Mouse (Mus musculus) embryo, embryonic 10.5 days (tissue): ENCODE measurements around the gene Hnrnpa0.
A peak's percentile ranks its signal among the peaks of the same experiment; 100 is the strongest.
"Not testable (repeated sequence)": the region's sequence is repeated elsewhere in the genome, so short reads cannot be mapped to it uniquely, and the experiment has no call there.

Source experiments
- DNase-seq: peaks from one replicate; pipeline ENCODE4 v3.0.0-alpha.2; 2015; ENCODE audit warnings: low spot score

Hnrnpa0 gene

GRCm38 (mm10) chr13:58128396-58128767 is at the start of gene Hnrnpa0:
TSS of gene Hnrnpa0 (minus strand) at chr13:58128556.
- DNase-seq, result peak; percentile 95

- DNase-seq, result no peak
Observed at GRCm38 (mm10) chr13:58177511-58178208, 49.3 kb upstream of the Hnrnpa0 start.

- DNase-seq, result no peak
Observed at GRCm38 (mm10) chr13:58176105-58176504, 47.7 kb upstream of the Hnrnpa0 start.

GRCm38 (mm10) chr13:58168119-58168518 is 39.8 kb upstream of the Hnrnpa0 start:
- DNase-seq, result no peak

GRCm38 (mm10) chr13:58163343-58163742 is 35.0 kb upstream of the Hnrnpa0 start:
- DNase-seq, result no peak

- no peak for DNase-seq
Observed at GRCm38 (mm10) chr13:58160761-58161160, 32.4 kb upstream of the Hnrnpa0 start.

DNA sequence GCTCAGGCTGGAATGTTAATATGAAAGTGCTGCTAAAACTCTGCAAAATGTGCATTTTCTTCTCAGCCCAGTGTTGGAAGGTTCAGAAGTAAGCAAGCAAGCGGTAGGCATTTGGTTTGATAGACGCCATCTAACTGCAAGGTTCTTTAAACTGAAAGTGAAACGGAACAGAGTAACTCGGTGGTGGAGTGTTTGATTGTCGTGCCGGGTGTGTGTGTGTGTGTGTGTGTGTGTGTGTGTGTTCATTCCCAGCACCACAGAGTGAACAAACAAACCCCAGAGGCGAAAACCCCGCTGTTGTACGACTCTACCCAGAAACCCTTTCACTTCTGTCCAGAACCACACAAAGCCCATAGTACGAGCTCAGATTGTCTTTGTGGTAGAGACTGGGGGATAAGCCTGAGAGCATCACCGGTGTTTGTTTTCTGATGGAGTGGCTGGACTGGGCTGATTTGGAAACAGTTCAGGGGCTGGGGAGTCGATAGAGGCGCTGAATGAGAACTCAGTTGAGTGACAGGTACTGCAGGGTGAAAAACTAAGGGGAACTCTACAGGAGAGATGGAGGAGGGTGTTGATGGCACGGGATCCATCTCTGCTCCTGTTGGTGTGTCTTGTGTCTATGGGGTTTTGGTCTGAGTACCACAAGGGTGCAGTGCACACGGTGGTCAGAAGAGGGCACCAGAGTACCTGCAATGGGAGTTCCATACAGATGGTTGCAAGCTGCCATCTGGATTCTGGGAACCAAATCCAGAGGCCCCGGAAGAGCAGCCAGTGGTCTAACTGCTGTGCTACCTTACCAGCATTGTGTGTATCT is 29.9 kb upstream of the Hnrnpa0 start:
- peak; percentile 96 for DNase-seq

- DNase-seq, result peak; percentile 91
Observed at GRCm38 (mm10) chr13:58157447-58158098, 29.2 kb upstream of the Hnrnpa0 start, which contains the start of gene Idnk. TSS of gene Idnk (plus strand) at chr13:58157649.

GRCm38 (mm10) chr13:58157036-58157435 is 28.7 kb upstream of the Hnrnpa0 start:
- DNase-seq, result no peak

DNA sequence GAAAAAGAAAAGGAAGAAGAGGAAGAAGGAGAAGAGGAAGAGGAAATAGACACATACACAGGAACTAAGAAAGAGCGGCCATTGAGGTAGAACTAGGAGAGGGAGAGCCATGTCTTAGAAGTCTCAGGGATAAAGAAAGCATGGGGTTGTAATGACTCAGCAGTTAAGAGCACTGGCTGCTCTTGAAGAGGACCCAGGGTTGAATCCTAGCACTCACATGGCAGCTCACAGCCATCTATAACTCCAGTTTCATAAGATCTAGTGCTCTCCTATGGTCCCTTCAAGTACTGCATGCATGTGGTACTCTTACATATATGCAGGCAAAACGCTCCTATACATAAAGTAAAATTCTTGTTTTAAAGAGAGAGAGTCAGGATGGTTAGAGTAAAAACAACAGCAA is 27.7 kb upstream of the Hnrnpa0 start:
- no peak for DNase-seq

- no peak for DNase-seq
Observed at GRCm38 (mm10) chr13:58150442-58150841, 22.1 kb upstream of the Hnrnpa0 start.

DNA sequence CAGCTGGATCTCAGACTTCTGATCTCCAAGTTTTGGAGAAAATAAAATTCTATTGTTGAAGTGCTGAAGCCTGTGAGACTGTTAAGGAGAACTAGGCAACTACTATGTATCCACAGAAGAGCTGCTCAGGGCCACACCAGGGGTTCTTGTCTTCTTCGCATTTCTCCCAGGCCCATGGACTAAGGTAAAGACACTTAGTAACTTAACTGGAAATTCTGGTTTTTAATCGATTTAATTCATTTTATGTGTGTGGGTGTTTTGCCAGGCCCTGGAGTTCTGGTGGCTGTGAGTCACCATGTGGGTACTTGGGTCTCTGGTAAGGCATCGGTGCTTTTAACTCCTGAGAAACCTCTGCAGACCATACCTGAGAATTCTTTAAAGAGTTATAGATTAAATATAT is 21.3 kb upstream of the Hnrnpa0 start:
- no peak for DNase-seq

DNA sequence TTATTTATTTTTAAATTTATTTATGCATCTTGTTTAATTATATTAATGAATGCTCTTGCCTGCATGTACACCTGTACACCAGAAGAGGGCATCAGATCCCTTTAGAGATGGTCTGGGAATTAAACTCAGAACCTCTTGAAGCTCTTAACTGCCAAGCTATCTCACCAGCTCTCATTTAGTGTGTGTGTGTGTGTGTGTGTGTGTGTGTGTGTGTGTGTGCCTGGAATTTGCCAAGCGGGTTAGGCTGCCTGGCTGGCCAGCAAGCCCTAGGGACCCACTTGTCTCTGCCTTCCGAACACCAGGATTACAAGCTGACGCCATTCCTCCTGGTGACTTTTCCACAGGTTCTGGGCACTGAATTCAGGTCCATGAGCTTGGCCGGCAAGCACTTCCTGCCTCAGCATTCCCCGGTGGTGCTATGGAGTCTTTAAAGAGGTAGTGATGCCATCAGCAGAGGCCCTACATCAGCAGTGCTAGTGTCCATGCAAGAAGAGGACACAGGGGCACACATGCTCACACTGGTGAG is 20.7 kb upstream of the Hnrnpa0 start:
- peak; percentile 63 for DNase-seq

GRCm38 (mm10) chr13:58148256-58148831 is 20.0 kb upstream of the Hnrnpa0 start:
- peak; percentile 91 for DNase-seq

GRCm38 (mm10) chr13:58147760-58148159 is 19.4 kb upstream of the Hnrnpa0 start:
- no peak for DNase-seq

GRCm38 (mm10) chr13:58146603-58147002 is 18.2 kb upstream of the Hnrnpa0 start:
- DNase-seq, result not testable (repeated sequence)

DNA sequence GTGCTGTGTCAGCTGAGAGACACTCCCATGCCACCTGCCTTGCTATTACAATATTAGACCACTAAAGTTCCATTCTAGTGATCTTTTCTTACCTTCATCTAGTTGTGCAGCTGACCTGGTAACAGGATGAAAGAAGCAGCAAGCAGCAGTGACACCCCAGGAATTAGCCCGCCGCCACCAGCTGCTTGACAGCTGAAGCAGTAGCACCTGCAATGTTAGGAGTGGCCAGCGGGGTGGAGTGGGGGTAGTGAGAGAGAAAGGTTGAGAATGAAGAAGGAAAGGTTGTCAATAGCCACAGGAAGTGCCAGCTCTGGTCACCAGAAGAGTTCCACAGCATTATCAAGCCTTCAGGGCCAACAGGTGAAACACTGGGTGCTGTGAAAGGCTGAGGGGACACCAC is 3.3 kb upstream of the Hnrnpa0 start:
- DNase-seq, result no peak

- DNase-seq, result peak; percentile 34
Observed at GRCm38 (mm10) chr13:58129687-58130246, 1.4 kb upstream of the Hnrnpa0 start.

DNA sequence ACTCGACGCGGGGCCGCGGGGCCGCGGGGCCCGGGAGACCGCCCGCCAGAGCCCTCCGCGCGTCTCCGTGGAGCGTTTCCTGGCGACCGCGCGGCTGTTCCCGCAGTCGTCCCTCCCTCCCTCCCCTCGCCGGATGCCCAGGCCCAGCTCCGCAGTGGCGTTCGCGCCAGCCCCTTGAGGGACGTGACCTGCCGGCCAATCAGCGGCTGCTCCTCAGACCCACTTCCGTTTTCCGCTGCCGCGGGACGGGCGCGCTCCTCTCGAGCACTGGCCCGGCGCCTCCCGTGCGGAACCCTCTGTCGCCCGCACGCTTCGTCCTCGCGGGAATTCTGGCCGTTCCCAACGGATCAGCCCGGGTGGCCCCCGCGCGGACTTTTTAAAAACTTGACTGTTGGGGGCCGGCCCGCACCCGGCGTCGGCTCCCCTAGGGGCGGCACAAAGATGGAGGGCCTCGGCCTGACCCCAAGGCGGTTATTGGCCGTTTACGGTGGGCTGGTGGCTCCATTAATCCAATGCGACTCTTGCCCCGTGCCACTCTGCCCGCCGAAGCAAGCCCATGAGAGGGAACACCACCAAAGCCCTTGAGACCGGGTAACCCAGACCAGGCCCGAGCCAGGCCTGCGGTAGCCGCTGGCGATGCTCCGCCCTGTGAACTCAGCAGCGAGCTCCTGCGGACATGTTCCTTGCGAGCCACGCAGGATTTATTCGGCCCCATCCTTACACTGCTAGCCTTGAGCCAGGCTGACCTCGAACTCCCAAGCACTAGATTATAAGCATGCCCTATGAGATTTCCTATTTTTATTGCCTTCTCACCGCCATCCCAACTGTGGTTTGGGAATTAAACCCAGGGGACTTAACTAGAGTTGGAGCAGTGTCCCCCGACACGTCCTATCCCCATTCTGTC is 664 bp upstream of the Hnrnpa0 start:
- DNase-seq, result peak; percentile 95

DNA sequence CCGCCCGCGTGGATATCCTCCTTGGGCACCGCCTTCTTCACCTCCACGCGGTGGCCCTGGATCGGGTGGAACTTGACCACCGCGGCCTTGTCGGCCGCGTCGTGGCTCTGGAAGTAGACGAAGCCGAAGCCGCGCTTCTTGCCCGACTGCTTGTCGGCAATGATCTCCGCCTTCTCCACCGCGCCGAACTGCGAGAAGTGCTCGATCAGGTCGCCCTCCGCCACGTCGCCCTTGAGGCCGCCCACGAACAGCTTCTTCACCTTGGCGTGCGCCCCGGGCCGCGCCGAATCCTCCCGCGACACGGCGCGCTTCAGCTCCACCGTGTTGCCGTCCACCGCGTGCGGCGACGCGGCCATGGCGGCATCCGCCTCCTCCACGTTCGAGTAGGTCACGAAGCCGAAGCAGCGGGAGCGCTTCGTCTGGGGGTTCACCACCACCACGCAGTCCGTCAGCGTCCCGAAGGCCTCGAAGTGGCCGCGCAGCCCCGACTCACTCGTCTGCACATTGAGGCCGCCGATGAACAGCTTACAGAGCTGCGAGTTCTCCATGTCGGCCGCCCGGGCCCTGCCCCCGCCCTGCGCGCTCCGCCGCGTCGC is 492 bp downstream of the Hnrnpa0 start:
- peak; percentile 46 for DNase-seq
